Mouse (Mus musculus): ENCODE results near the gene Armc7. TPM values are rescaled to one million over a fixed set of nuclear protein-coding genes. Genes with fewer than 3 reads are reported as not detected.

Armc7 gene
- 115 TPM for polyA plus RNA-seq (2017; shearing (Covaris generic))

DNA sequence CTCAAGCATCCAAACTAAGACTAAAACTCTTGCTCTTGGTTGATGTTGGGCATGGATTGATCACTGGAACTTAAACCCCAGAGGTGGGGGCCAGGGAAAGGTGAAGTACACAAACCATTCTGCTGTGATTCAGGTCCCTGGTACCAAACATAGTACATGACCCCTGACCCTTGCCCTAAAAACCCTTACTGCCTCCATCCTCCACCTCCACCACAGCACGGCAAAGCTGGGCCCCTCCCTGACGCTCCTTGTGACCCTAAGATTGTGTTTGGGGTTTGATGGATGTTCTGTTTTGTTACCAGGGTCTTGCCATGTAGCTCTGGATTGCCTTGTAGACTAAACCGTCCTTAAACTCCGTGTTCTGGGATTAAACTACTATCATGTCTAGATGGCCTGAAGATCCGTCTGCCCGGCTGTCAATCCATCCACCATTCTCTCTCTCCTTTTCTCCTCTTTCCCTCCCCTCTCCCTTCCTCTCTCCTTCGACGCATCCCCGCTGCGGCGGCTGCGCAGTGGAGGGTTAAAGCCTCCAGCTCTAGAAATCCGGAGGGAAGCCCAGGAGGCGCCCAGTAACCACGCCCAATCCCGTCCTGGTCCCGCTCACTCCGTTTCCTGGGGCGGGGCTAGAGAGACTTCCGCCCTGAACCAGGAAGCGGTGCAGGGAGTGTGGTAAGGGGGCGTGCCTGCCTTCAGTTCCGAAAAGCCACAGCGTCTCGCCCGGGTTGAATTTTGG is at the start of gene Armc7:
TSS of gene Armc7 (plus strand) at position 643 of the 733 bp plus-strand sequence.

DNA sequence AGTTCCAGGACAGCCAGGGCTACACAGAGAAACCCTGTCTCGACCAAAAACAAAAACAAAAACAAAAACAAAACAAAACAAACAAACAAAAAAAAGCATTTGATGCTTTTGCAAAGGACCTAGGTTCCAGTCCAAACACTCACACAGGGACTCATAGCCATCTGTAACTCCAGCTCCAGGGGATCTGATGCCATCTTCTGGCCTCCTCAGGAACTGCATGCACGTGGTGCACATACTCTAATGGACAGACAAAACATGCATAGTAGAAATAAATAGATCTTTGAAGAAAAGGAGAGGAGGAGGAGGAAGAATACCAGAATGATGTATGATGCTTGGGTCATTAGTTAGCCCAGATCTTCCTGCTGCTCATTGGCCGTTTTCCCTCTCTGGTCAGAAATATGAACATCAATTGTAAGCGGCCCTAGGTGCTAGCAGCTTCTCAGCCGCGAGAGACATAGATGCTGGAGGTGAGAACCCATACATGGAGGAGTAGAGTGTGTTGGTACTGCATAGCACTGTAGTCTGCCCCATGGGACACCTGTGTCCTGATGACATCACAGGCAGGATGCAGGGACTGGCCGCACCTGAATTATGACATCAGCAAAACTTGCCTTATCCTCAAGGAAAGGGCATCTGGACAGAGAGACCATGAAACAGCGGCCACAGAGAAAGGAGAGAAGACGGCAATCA is 35.4 kb upstream of the Armc7 start, which contains the start of gene Trim80:
TSS of gene Trim80 (plus strand) at position 640 of the 690 bp plus-strand sequence.

DNA sequence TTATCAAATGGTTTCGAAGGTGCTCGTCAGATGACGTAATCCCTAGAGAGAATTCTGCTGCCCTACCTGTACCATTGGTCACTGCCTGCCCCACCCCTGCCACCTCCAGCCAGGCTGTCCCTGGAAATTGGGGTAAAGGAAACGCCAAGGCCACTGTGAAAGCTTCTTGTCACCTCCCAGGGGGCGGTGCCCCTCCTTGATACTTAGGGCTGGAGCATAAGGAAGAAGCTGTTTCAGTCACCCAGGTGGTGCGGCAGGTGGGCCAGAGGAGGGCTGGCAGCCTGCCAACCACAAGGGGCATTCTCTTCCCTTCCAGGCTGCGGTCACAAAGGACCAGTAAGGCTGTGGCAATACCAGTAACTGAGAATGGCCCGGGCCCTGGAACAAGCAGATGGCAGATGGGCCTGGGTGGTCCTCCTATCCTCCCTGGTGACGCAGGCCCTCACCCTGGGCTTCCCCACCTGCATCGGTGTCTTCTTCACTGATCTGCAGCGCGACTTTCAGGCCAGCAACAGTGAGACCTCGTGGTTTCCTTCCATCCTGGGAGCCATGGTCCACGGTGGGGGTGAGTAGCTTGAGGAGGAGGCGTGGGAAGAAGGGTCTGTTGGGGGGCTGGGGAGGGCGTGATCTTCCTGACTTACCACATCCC is 13.1 kb upstream of the Armc7 start, which contains the start of gene Slc16a5:
TSS of gene Slc16a5 (plus strand) at position 232 of the 649 bp plus-strand sequence.

DNA sequence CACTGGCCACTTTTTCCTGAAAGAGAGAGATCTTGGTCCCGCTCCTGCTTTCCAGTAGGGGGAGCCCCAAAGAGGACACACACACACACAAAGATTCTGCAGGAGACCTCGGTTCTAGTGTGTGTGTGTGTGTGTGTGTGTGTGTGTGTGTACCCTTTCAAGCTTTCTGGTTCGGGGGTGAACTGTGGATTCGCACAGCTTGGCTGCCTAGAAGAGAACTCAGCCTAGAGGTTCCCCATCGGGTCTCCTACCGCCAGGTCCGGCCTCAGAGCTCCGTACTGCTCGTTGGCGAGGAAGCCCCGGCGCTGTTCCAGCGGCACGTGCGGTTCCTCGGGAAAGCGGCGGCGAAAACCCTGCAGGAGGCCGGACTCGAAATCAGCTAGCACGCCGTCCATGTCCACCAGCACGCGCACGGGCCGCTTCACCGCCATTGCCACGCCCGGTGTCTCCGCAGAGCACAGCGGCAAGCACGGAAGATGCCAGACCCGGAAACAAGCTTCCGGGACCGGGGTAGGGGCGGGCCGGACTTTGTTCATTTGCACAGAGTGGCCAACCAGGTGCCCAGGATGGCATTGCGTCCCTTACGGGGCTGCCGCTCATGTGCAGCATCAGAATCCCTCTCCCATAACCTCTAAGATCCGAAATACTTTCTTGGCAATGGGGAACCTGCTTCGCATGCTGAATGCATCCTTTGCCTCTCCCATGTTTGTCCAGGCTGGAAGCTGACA is 16.1 kb downstream of the Armc7 start, which contains the start of gene Nt5c:
TSS of gene Nt5c (minus strand) at position 507 of the 728 bp plus-strand sequence.

DNA sequence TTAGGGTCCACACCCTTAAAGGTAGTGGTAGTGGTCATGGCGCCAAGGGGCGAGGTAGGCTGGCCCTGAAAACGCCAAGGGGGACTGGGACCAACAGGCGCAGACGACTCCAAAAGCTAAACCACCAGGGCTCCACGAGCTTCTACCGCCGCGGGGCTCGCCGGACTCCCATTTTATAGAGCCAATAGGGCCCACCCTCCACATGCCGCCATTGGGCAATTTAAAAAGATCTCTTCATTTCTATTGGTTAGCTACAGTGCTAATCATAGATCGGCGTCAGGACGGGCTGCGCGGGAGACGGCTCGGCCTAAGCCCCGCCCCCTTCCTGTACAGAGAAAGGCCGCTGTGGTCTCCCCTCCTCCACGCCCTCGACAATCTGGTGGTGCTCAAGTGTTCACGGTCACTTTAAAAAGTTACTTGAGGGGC is 38.8 kb downstream of the Armc7 start, which contains the start of gene Jpt1:
TSS of gene Jpt1 (minus strand) at position 150 of the 426 bp plus-strand sequence.

DNA sequence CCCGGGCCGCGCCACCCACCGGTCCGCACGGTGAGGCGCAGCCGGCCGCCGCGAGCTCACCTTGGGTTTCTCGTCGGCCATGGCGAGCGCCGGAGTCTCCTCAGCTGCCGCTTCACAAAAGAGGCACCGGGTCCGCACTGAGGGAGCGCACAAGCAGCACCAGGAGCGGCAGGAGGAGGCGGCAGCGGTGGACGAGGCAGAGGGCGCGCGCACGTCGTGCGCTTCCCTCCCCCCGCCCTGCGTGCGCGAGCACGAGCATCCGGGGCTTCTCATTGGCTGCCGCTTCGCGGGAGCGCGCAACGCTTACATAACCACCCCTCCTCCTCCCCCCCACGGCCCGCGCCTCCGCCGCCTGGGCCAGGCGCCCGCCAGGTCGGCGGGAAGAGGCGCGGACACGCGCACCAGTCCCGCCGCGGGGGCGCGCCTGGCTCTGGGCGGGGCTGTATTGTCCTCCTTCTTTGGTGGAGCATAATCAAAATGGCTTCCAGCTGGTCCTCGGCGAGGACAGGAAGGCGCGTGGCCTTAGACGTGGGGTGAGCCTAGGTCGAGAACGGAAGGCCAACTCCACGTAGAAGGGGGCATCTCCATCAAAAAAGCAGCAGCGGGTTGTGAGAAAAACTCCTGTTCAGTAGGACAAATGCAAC is 60.7 kb downstream of the Armc7 start, which contains the start of gene Sumo2:
TSS of gene Sumo2 (minus strand) at position 239 of the 644 bp plus-strand sequence.

Other genes starting within 250 kb of the Armc7 start
- gene Grin2c, start 208.4 kb upstream of the Armc7 start, polyA plus RNA-seq (2017; shearing (Covaris generic)) = not detected
- 44.7 TPM for gene Fdxr, start 198.6 kb upstream of the Armc7 start, polyA plus RNA-seq (2017; shearing (Covaris generic))
- gene Fads6, start 178.0 kb upstream of the Armc7 start, polyA plus RNA-seq (2017; shearing (Covaris generic)) = 1.6 TPM
- not detected for gene Otop2, start 168.5 kb upstream of the Armc7 start, polyA plus RNA-seq (2017; shearing (Covaris generic))
- gene Ush1g, start 153.6 kb upstream of the Armc7 start, polyA plus RNA-seq (2017; shearing (Covaris generic)) = not detected
- not detected for gene Otop3, start 140.9 kb upstream of the Armc7 start, polyA plus RNA-seq (2017; shearing (Covaris generic))
- gene Hid1, start 107.9 kb upstream of the Armc7 start, polyA plus RNA-seq (2017; shearing (Covaris generic)) = 16.5 TPM
- gene Cdr2l, start 93.8 kb upstream of the Armc7 start, polyA plus RNA-seq (2017; shearing (Covaris generic)) = not detected
- 206 TPM for gene Mrpl58, start 71.9 kb upstream of the Armc7 start, polyA plus RNA-seq (2017; shearing (Covaris generic))
- 760 TPM for gene Atp5h, start 55.7 kb upstream of the Armc7 start, polyA plus RNA-seq (2017; shearing (Covaris generic))
- 4.4 TPM for gene Kctd2, start 55.5 kb upstream of the Armc7 start, polyA plus RNA-seq (2017; shearing (Covaris generic))
- not detected for gene Trim80, start 35.1 kb upstream of the Armc7 start, polyA plus RNA-seq (2017; shearing (Covaris generic))
- gene Slc16a5, start 13.2 kb upstream of the Armc7 start, polyA plus RNA-seq (2017; shearing (Covaris generic)) = 23.6 TPM
- 388 TPM for gene Nt5c, start 16.2 kb downstream of the Armc7 start, polyA plus RNA-seq (2017; shearing (Covaris generic))
- 645 TPM for gene Jpt1, start 38.7 kb downstream of the Armc7 start, polyA plus RNA-seq (2017; shearing (Covaris generic))
- 775 TPM for gene Sumo2, start 60.6 kb downstream of the Armc7 start, polyA plus RNA-seq (2017; shearing (Covaris generic))
- gene Nup85, start 88.8 kb downstream of the Armc7 start, polyA plus RNA-seq (2017; shearing (Covaris generic)) = 95.7 TPM
- gene Mrps7, start 128.3 kb downstream of the Armc7 start, polyA plus RNA-seq (2017; shearing (Covaris generic)) = 68.3 TPM
- 71.5 TPM for gene Gga3, start 128.4 kb downstream of the Armc7 start, polyA plus RNA-seq (2017; shearing (Covaris generic))
- 198 TPM for gene Mif4gd, start 137.3 kb downstream of the Armc7 start, polyA plus RNA-seq (2017; shearing (Covaris generic))
- gene Slc25a19, start 152.6 kb downstream of the Armc7 start, polyA plus RNA-seq (2017; shearing (Covaris generic)) = 70.8 TPM
- 10.7 TPM for gene Grb2, start 232.9 kb downstream of the Armc7 start, polyA plus RNA-seq (2017; shearing (Covaris generic))